Mouse (Mus musculus) liver, embryonic 14.5 days (tissue): Measurements from ENCODE around the gene Tor1a. TPM values are rescaled to one million over a fixed set of nuclear protein-coding genes. Genes with fewer than 3 reads are reported as not detected.
A peak's percentile ranks its signal among the peaks of the same experiment; 100 is the strongest.

Source experiments
- ATAC-seq: fragments of 200-750 bp; cut with Nextera tagmentation; 2 replicates; pipeline ENCODE4 v1.8.0; 2017; ENCODE audit warnings: moderate number of reproducible peaks, mild to moderate bottlenecking, moderate library complexity; ENCODE audit not compliant: insufficient read depth
- DNase-seq, 3 experiments: peaks; one replicate each; pipeline ENCODE4 v3.0.0-alpha.2; 2012 to 2013; ENCODE audit warnings: low read depth in 3 of 3, low spot score in 3 of 3
- H3K27ac ChIP-seq: fragments of 300-500 bp; sonication (generic); 2 replicates; pipeline ENCODE4 v1.5.1; 2014; ENCODE audit warnings: moderate library complexity, mild to moderate bottlenecking, control low read depth, inconsistent platforms
- H3K27me3 ChIP-seq: fragments of 300-500 bp; sonication (generic); 2 replicates; pipeline ENCODE4 v1.6.1; 2014; ENCODE audit warnings: mild to moderate bottlenecking, low read length, moderate library complexity; ENCODE audit not compliant: control insufficient read depth, insufficient read depth
- H3K36me3 ChIP-seq: fragments of 300-500 bp; sonication (generic); replicated peaks from 2 replicates; pipeline ENCODE4 v1.6.1; 2014; ENCODE audit warnings: low read depth; ENCODE audit not compliant: control insufficient read depth, insufficient read depth
- H3K4me1 ChIP-seq, 2 experiments: fragments of 200-500 bp in 1 of 2; fragments of 300-500 bp in 1 of 2; sonication (generic) in 1 of 2; replicated peaks; 2 replicates each; pipeline ENCODE4 v1.6.1; 2012 to 2014; ENCODE audit warnings: antibody characterized with exemption in 1 of 2, inconsistent platforms in 1 of 2, low read length in 1 of 2; ENCODE audit not compliant: control insufficient read depth in 2 of 2, insufficient read depth in 2 of 2
- H3K4me2 ChIP-seq: fragments of 300-500 bp; sonication (generic); 2 replicates; pipeline ENCODE4 v1.6.1; 2014; ENCODE audit warnings: low read depth, mild to moderate bottlenecking, control low read depth, moderate library complexity
- H3K4me3 ChIP-seq, 2 experiments: fragments of 200-500 bp in 1 of 2; fragments of 300-500 bp in 1 of 2; sonication (generic) in 1 of 2; 2 replicates each; pipeline ENCODE4 v1.5.1; 2012 to 2014; ENCODE audit warnings: low read depth in 2 of 2, low read length in 2 of 2, mild to moderate bottlenecking in 2 of 2, control low read depth in 1 of 2, inconsistent platforms in 1 of 2, moderate library complexity in 1 of 2; ENCODE audit not compliant: insufficient read depth in 1 of 2
- H3K9ac ChIP-seq: fragments of 300-500 bp; sonication (generic); replicated peaks from 2 replicates; pipeline ENCODE4 v1.6.1; 2014; ENCODE audit warnings: mild to moderate bottlenecking, control low read depth, moderate library complexity
- H3K9me3 ChIP-seq: fragments of 300-500 bp; sonication (generic); 2 replicates; pipeline ENCODE4 v1.6.1; 2016; ENCODE audit warnings: low read length, mixed read lengths; ENCODE audit not compliant: control insufficient read depth
- CTCF ChIP-seq: IDR thresholded peaks from 2 replicates; pipeline ENCODE4 v1.5.1; 2016; ENCODE audit warnings: antibody characterized with exemption, low read depth, control low read depth
- EP300 ChIP-seq: IDR thresholded peaks from 2 replicates; pipeline ENCODE4 v1.6.1; 2016; ENCODE audit warnings: antibody characterized with exemption, low read depth
- WGBS: fragments of 180-500 bp; shearing (Covaris S2); extraction: QIAGEN DNeasy Blood & Tissue Kit; methylation state at CpG from one replicate; pipeline ENCODE4 v1.1.7; 2014; ENCODE audit not compliant: insufficient replicate concordance; 5-methylcytosine and 5-hydroxymethylcytosine counted together
- polyA plus RNA-seq, 2 experiments: library from polyadenylated mRNA; depleted of rRNA in 1 of 2; stranded (reverse) in 1 of 2; unstranded in 1 of 2; fragments of >200 nt; fragmentation: Nextera tagmentation in 1 of 2; extraction: Ambion mirVana in 1 of 2; gene quantifications; 2 replicates each; pipeline versions ENCODE4 v1.2.1 to v1.2.3; 2012 to 2014

The Tor1a gene
- polyA plus RNA-seq, 2 experiments, result 29.3 to 34.8 TPM

DNA sequence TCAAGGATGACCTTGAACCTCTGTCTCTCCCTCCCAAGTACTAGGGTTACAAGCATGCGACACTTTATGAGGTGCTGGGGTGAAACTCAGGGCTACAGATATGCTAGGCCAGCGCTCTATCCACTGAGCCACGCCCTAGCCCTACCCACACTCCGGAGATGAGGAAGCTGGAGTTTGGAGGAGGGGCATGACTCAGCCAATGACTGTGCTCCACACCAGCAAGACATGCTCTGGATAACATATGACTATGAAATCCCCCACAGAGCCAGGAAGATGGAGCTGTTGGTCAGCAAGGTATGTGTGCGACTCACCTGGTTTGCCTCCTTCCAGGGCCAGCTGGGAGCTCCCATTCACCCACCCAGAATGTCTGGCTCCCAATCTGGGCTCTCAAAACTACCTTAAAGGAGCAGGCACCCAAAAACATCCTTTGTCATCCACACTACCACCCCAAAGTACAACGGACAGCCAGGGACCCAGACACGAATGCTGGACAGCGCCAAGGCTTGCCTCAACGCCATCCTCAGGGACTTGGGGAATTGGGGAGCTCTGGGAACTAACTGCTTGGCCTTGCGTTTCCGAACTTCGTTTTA, 38.7 kb downstream of the Tor1a start:
- TF ChIP-seq EP300 (no peak), CTCF (no peak)
- Histone ChIP-seq H3K9ac (peak overlapping the region; percentile 45), H3K27ac (peak overlapping the region; percentile 53), H3K4me2 (peak overlapping the region; percentile 74), H3K4me3 (peak overlapping the region; percentile 31 to 43), H3K36me3 (no peaks in the 10 kb centered on the region), H3K27me3 (no peaks in the 10 kb centered on the region), H3K4me1 (peaks cover 15 to 16% of the 10 kb centered on the region in 2 experiments), H3K9me3 (no peaks in the 10 kb centered on the region)
- 14% methylated on average over 12 of the region's 12 CpGs for WGBS
- peak; percentile 75 to 80 (median 77) for DNase-seq
- ATAC-seq, result peak; percentile 91

DNA sequence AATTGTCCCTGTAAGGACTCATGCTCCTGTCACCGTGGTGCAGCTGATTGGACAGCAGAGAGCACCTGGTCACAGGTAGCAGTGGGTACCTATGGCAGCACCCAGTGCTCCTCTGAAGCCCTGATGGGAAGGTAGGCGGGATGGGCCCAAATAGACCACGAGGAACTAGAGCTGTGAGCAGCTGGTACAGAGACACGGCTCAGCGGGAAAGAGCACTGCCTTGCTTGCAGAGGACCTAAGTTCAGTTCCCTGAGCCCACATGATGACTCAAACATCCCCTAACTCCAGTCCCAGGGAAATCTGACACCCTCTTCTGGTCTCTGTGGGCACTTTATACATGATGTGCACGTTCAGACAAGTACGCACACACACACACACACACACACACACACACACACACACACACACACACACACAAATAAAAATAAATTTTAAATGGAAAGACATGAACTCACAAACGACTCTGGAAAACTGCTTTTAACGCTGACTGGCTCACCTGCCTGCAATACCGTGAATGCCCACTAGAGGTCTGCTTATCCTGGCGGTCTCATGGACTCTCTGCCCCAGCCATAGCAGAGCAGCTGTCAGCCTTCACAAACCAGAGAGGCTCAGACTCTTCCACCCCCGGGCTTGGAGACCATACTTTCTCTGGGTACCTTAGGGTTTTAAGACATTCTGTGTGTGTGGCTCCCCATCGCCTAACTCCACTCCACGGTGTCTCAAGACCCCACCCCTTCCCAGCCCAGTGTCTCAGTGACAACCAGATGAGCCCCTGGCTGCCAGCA, 39.7 kb downstream of the Tor1a start:
- Histone ChIP-seq H3K9ac (no peak overlapping the region), H3K9me3 (no peaks in the 10 kb centered on the region), H3K4me1 (peaks cover 15 to 16% of the 10 kb centered on the region in 2 experiments), H3K27ac (peak overlapping the region; percentile 53), H3K36me3 (no peaks in the 10 kb centered on the region), H3K4me2 (peak overlapping the region; percentile 74), H3K27me3 (no peaks in the 10 kb centered on the region), H3K4me3 (no peak overlapping the region)
- ATAC-seq (peak; percentile 57; the same call in 1 of the 2 replicates), DNase-seq (peak; percentile 64 to 67 (median 66))
- TF ChIP-seq EP300 (no peak), CTCF (peak; percentile 96)
- 20% methylated on average over 14 of the region's 14 CpGs for WGBS

GRCm38 (mm10) chr2:30927151-30927781, 40.5 kb downstream of the Tor1a start:
- WGBS, result 56% methylated on average over 9 of the region's 9 CpGs
- H3K4me1 ChIP-seq, result peaks cover 15 to 16% of the 10 kb centered on the region in 2 experiments
- DNase-seq, result no peak
- no peak for ATAC-seq
- no peaks in the 10 kb centered on the region for H3K27me3 ChIP-seq
- H3K9me3 ChIP-seq, result no peaks in the 10 kb centered on the region
- H3K27ac ChIP-seq, result no peak overlapping the region
- no peak for TF ChIP-seq CTCF
- TF ChIP-seq EP300, result no peak
- H3K4me2 ChIP-seq, result no peak overlapping the region
- no peaks in the 10 kb centered on the region for H3K36me3 ChIP-seq
- no peak overlapping the region for H3K4me3 ChIP-seq
- no peak overlapping the region for H3K9ac ChIP-seq

GRCm38 (mm10) chr2:30926381-30926780, 41.4 kb downstream of the Tor1a start:
- no peaks in the 10 kb centered on the region for H3K36me3 ChIP-seq
- no peak overlapping the region for H3K4me3 ChIP-seq
- peaks cover 15 to 16% of the 10 kb centered on the region in 2 experiments for H3K4me1 ChIP-seq
- no peaks in the 10 kb centered on the region for H3K27me3 ChIP-seq
- H3K27ac ChIP-seq, result no peak overlapping the region
- no peak overlapping the region for H3K4me2 ChIP-seq
- DNase-seq (no peak), ATAC-seq (no peak)
- TF ChIP-seq EP300 (no peak), CTCF (no peak)
- H3K9ac ChIP-seq, result no peak overlapping the region
- H3K9me3 ChIP-seq, result no peaks in the 10 kb centered on the region
- WGBS, result 68% methylated on average over 4 of the region's 4 CpGs

- ATAC-seq (no peak), DNase-seq (no peak)
- no peaks in the 10 kb centered on the region for H3K9me3 ChIP-seq
- WGBS, result 56% methylated on average over 4 of the region's 4 CpGs
- no peak overlapping the region for H3K27ac ChIP-seq
- no peak overlapping the region for H3K4me2 ChIP-seq
- no peaks in the 10 kb centered on the region for H3K27me3 ChIP-seq
- TF ChIP-seq CTCF (no peak), EP300 (no peak)
- H3K36me3 ChIP-seq, result no peaks in the 10 kb centered on the region
- H3K4me1 ChIP-seq, result peaks cover 15 to 16% of the 10 kb centered on the region in 2 experiments
- H3K9ac ChIP-seq, result no peak overlapping the region
- no peak overlapping the region for H3K4me3 ChIP-seq
Observed at GRCm38 (mm10) chr2:30925181-30925580, 42.6 kb downstream of the Tor1a start.
